Mouse (Mus musculus) left cerebral cortex, adult 9 months (tissue): ENCODE data around the gene Morc3.

Source experiments
- DNase-seq, 2 experiments: peaks; one replicate each; pipeline ENCODE4 v3.0.0; 2022; ENCODE audit warnings: low spot score in 2 of 2

The Morc3 gene

GRCm38 (mm10) chr16:93831627-93832395 is at the start of gene Morc3:
Morc3 (plus strand) TSS chr16:93832121.
- DNase-seq, result peak; percentile 97 to 99

DNA sequence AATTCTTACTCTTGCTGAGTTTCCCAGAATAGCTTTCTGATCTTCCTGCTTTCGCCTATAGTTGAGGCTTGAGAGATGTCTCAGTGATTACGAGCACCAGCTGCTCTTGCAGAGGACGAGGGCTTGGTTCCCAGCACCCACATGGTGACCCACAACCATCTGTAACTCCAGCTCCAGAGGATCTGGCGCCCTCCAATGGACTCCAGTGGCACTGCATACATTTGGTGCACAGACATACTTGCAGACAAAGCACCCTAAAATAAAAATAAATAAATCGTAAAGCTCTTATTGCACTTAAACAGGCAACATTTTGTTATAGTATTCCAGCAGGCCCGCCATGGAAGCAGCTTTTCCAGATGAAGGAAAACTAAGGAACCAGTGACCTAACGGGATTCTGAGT is 47.7 kb upstream of the Morc3 start:
- no peak for DNase-seq

DNA sequence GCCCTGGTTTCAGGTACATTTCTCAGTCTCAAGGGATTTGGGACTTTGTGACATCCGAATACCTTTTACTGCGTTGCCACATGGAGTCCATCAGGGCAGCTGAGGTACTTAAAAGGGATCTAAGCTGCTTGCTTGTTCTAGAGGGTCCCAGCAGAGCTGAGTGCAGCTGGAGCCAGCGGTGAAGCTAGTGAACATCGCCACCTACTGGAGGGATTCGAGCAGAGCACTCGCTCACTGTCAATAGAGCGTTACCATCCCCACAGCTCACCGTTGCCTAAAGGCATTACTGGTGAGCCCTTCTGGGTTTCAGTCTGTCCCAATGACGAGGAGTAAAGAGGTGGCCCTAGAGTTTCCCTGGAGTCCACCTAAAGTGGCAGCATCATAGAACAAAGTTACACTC is 46.1 kb upstream of the Morc3 start:
- peak in 1 of 2 experiments; percentile 55 for DNase-seq

GRCm38 (mm10) chr16:93788388-93788787 is 43.5 kb upstream of the Morc3 start:
- DNase-seq, result no peak

GRCm38 (mm10) chr16:93788881-93789280 is 43.0 kb upstream of the Morc3 start:
- no peak for DNase-seq

DNA sequence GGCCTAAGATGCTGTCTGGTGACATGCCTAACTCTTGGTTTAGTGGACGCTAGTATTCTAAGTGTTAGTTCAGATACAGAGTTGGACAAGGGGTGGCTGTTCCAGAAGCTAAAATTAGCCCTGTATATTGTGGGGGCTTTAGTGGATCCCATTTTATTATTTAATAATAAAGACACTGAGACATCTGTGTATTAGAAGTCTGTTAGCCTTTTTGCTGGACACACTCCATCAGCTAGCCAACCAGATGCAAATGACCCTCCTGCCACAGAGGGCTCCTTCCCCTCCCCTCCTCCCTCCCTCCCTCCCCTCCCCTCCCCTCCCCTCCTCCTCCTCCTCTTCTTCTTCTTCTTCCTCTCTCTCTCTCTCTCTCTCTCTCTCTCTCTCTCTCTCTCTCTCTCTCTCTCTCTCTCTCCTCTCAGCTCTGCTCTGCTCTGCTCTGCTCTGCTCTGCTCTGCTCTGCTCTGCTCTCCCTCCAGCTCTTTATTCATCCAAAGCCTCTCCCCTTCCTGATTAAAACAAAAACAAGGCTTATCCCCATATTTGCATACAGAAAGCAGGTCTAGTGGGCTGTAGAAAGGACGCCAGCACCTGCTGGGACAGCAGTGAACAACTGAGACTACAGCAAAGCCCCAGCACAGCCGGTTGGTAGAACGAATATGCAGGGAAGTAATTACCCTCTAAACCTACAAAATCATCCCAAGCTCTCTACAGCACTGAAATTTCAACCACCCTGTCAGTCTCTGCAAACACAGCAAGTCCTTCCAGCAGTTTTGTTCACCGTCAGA is 41.8 kb upstream of the Morc3 start:
- DNase-seq, result no peak

GRCm38 (mm10) chr16:93792981-93793630 is 38.8 kb upstream of the Morc3 start:
- no peak for DNase-seq

GRCm38 (mm10) chr16:93794845-93795244 is 37.1 kb upstream of the Morc3 start:
- no peak for DNase-seq

- DNase-seq, result no peak
These were observed 36.5 kb upstream of the Morc3 start for GRCm38 (mm10) chr16:93795391-93795790.

GRCm38 (mm10) chr16:93797021-93797840 is 34.7 kb upstream of the Morc3 start:
- no peak for DNase-seq

- peak in 1 of 2 experiments; percentile 48 for DNase-seq
These were observed 34.0 kb upstream of the Morc3 start for GRCm38 (mm10) chr16:93797841-93798492.

GRCm38 (mm10) chr16:93798623-93799022 is 33.3 kb upstream of the Morc3 start:
- no peak for DNase-seq

DNA sequence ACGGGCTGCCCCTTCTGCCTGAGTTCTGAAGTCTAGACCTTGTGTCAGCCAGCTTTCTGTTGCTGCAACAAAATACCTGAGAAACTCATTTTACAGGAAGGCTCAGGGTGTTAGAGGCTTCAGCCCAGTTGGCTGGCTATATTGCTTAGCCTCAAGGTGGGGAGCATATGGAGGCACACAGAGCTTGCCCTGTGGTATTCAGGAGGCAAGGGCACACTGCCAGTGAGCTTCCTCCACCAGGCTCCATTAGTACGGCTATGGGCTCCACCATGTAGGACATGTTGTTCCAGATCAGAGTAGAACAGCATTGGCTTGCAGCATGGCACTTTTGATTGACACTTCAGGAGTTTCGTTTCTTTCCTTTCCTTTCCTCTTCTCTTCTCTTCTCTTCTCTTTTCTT is 32.9 kb upstream of the Morc3 start:
- DNase-seq, result no peak

DNA sequence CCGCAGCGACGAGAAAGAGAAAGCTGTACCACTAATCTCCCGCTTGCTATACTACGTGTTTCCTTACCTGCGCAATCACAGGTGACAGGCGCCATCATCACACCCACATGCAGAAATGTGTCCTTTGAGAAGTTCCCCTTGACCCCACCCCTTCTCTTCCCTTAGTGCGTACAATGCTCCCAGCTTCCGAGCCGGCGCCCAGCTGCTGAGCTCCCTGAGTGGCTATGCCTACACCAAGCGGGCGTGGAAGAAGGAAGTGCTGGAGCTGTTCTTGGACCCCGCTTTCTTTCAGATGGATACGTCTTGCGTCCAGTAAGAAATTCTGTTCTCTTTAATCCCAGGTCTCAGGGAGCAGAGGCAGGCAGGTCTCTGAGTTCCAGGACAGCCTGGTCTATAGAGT is 32.0 kb upstream of the Morc3 start:
- DNase-seq, result no peak

DNA sequence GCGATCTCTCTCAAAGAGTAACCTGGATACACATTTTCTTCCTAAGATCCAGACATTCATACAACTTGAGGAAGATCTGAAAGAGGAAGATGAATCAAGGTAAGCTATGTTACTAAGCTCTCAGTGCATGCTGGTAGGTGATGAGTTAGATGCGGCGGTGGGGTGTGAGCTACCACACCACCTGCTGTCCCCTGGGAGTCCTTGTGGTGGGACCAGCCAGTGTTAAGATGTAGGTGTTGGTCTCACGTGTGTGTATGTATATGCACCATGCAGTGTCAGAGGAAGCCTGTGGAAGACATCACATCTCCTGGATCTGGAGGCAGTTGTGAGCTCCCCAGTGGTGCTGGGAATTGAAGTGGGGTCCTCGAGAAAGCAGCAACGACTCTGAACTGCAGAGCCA is 24.8 kb upstream of the Morc3 start:
- DNase-seq, result no peak

GRCm38 (mm10) chr16:93807961-93808554 is 23.9 kb upstream of the Morc3 start:
- DNase-seq, result no peak

- peak; percentile 44 to 56 for DNase-seq
These were observed 15.8 kb upstream of the Morc3 start for GRCm38 (mm10) chr16:93815856-93816736.

DNA sequence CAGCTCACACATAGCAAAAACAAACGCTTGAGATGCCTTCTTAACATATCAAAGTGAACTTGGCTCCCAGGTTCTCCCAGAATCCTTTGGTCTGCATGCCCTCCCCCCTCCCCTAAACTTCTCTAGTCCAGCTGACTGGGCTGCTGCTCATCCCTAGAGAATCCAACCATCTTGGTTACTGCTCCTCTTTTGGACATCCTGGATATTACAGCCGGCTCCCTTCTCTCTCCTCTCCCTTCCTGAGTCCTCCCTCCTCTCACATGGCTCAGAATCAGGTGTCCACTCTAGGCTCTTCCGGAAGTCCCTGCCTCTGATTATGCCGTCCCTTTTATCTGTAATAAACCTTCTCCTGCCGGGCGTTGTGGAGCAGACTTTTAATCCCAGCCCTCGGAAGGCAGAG is 15.1 kb upstream of the Morc3 start:
- DNase-seq, result no peak

- DNase-seq, result no peak
These were observed 14.6 kb upstream of the Morc3 start for GRCm38 (mm10) chr16:93817371-93817770.
